Mouse (Mus musculus) myocyte (in vitro differentiated cells): ENCODE measurements around the gene Muc5ac.

Experiments used
- CEBPB ChIP-seq: IDR thresholded peaks from 2 replicates; pipeline ENCODE4 v1.6.1; 2011; ENCODE audit warnings: mild to moderate bottlenecking, moderate library complexity; ENCODE audit not compliant: poor library complexity, insufficient read depth, severe bottlenecking
- MYOD1 ChIP-seq, 3 experiments: IDR thresholded peaks; one replicate each; pipeline ENCODE4 v1.6.1; 2011; ENCODE audit warnings: control low read depth in 2 of 3, low read depth in 2 of 3, mild to moderate bottlenecking in 2 of 3, moderate library complexity in 1 of 3; ENCODE audit not compliant: insufficient read length in 2 of 3, control insufficient read depth in 1 of 3
- POLR2A ChIP-seq: IDR thresholded peaks from one replicate; pipeline ENCODE4 v1.6.1; 2011; ENCODE audit warnings: low read depth, mild to moderate bottlenecking, control low read depth, moderate library complexity; ENCODE audit not compliant: insufficient read length
- POLR2AphosphoS2 ChIP-seq: IDR thresholded peaks from one replicate; pipeline ENCODE4 v1.6.1; 2011; ENCODE audit warnings: low read depth, control low read depth; ENCODE audit not compliant: insufficient read length
- TCF3 ChIP-seq: IDR thresholded peaks from one replicate; pipeline ENCODE4 v1.6.1; 2011; ENCODE audit warnings: low read depth, control low read depth; ENCODE audit not compliant: insufficient read length

DNA sequence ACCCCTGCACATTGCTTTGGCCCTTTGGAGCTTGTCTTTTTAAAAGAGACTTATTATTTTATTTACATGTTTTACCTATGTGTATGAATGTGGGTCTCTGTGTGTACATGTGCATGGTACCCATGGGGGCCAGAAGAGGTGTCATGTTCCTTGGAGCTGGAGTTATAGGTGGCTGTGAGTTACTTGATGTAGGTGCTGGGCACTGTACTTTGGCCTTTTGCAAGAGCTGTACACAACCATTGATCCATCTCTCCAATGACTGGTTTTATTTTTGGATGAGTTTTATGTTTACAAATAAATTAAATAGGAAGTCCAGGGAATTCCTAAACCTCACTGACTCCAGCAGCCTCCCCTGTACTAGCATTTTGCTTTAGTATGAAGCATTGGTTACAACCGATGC is 5.5 kb downstream of the Muc5ac start:
- TF ChIP-seq POLR2A (no peak), POLR2AphosphoS2 (no peak), MYOD1 (IDR thresholded peaks at IDR 0.05; ENCODE audit: control insufficient read depth in 1 of 3, insufficient read length in 2 of 3, low read depth in 2 of 3) (no peak), CEBPB (no peak), TCF3 (no peak)
